Mouse (Mus musculus) erythroblast, adult 5-6 weeks (primary cell): Measurements from ENCODE around the gene Gm5134. TPM values are rescaled to one million over a fixed set of nuclear protein-coding genes. Genes with fewer than 3 reads are reported as not detected.

ENCODE experiments used
- ATAC-seq: replicated peaks from 2 replicates; pipeline ENCODE4 v1.8.0; 2016; ENCODE audit warnings: moderate number of reproducible peaks, mild to moderate bottlenecking, moderate TSS enrichment, inconsistent platforms; ENCODE audit not compliant: poor library complexity, low FRiP score, severe bottlenecking
- total RNA-seq, 2 experiments: library from RNA; stranded (forward) in 1 of 2; stranded (reverse) in 1 of 2; fragments of 150-400 nt in 1 of 2; fragments of 200-764, 138-1000 nt in 1 of 2; gene quantifications; 2 replicates each; pipeline versions ENCODE4 v1.2.3 to v1.2.4; 2015 to 2017; ENCODE audit warnings: low replicate concordance in 2 of 2

Gene Gm5134
- total RNA-seq, 2 experiments from 2014 or later: 1.3 TPM; not detected in 1

DNA sequence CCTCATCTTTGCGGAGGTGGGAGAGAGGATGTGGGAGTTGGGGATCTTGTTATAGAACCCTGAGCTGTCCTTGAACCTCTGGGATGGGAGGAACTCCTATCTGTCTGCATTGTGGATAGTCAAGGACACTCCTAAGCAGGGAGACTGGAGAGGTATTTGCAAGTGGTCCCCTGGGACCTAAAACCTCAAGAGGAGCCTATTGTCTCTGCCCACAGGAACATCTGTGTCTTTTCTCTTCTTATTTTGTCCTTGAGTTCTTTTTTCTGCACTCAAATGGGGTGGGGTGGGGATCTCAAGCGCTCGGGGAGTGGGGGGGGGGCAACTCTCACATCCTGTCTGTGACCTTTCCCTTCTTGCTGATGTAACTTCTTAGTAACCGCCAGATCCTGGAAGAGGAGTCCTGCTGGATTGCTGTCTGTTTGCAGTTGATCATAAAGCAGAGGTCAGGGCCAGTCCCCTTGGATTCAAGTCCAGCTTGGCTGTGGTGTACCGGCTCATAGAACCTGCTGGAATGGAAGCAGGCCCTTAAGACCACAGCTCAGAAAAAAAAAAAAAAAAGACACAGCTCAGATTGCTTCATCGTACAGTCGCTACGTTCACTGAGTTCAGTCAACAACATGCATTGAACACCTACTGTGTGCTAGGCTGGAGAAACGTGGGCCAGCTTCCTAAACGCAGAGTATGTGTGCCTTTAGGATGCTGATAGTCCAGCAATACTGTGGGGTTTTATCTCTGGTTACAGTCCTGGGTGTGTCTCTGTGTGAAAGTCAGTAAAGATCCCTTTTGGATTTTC, 16.3 kb upstream of the Gm5134 start:
- peak; percentile 56 for ATAC-seq

DNA sequence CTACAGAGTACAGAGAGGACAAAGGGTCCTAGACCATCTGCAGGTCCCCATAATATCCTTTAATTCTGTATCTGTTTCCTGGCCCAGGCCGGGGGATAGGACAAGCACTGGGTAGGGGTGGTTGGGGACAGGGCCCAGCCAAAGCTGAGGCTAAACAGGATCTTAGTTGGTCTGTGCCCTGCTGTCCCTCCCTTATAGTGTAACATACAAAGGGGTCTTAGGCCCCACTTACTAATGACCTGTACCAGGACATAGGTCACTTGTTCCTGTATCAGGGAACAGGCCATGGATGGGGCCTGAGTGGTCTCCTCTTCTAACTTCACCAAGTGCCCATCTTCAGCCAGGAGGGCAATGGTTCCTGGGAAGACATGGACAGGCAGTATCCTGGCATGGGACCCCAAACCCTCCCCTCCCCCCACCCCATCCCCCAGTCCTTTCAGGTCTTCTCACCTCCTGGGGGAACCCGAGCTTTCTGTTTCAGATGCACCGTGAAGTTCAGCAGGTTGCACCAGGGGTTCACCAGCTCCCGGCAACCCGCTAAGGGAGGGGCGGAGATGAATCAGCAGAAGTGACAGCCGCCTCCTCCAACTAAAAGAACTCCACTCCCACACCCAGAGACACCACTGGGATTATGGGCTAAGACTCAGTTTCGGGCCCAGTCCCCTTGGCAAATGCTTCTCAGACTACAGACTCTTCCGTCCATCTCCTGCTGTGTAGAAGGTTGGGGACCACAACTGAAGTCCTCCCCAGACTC, 14.7 kb upstream of the Gm5134 start:
- ATAC-seq: peak; percentile 82

DNA sequence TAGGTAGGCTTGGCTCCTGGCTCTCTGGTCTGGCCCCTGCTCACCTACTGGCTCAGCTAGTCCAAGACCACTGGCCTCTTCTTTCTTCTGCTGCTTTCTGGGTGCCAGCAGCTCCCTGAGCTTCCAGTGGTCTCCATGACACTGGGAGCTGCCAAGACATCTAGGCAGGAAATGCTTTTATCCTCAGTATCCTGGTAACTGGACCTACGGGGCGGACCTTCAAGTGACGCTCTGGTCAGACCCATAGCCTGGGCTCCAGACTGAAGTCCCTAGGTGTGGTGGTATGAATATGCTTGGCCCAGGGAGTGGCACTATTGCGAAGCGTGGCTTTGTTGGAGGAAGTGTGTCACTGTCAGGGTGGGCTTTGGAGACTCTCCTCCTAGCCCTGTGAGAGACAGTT, 13.8 kb upstream of the Gm5134 start, which contains the start of gene Gm867:
Gene Gm867 (minus strand): TSS at position 153 of the 400 bp plus-strand sequence.
- no peak for ATAC-seq

DNA sequence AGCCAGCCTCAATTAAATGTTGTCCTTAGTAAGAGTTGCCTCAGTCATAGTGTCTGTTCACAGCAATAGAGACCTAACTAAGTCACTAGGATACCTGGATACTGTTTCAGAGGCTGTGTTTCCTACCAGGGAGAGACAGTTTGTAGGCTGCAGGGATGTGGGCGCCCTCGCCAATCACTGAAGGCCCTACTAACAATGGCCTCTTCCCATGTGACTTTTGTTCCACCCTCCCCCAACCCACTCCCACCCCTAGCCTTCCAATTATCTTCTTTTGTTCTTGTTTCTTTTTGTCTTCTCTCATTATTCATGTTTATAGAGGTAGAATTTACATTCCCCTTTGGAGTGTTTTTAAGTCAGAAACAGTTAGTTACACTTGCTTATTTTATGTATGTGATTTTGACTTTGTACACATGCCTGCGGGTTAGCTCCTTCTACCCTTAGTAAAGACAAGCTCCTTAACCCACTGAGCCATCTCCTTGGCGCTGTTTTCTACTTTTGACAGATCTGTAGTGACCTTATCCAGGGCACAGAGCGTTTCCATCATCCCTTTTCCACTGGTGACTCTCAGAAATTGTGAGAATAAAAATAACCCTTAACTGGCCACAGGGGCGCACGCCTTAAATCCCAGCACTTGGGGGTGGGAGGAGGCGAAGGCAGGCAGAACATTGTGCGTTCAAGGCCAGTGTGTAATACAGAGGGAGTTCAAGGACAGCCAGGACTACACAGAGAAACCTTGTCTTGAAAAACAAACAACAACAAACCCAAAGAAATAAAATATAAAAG, 13.1 kb upstream of the Gm5134 start:
- ATAC-seq: no peak

DNA sequence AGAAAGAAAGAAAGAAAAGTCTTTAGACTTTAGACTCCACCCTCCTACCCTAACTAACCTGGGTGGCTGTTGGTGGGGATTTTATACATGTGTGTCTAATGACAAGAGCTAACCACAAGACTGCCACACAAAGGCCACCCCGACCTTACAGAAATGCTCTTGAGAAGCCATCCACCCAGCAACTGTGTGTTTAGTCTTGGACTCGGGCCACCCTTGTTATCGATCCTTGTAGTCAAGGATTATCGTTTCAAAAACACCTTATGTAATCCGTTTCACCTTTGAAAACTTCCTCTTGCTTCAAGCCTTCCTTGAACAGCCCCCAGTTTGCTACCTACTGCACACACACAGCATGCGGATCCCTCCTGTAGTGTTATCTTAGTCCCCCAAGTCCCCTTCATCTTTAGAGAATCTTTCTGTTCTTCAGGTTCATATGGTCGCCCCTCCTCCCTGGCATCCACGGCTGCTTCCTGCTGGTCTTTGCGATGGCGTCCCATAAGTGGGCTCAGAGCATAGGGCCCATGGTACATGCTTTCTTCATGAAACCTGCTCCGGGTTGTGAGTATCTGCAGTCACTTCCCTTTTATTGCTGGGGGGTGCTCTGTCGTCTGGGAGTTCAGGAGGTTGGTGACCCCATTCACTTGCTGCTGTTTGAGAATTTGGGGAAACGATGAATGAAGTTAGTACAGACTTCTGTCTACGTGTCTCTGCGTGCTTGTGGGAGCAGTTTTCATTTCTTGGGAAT, 11.4 kb upstream of the Gm5134 start, which contains the start of gene Vpreb3:
Gene Vpreb3 (plus strand): TSS at position 322 of the 742 bp plus-strand sequence.
- ATAC-seq: no peak

DNA sequence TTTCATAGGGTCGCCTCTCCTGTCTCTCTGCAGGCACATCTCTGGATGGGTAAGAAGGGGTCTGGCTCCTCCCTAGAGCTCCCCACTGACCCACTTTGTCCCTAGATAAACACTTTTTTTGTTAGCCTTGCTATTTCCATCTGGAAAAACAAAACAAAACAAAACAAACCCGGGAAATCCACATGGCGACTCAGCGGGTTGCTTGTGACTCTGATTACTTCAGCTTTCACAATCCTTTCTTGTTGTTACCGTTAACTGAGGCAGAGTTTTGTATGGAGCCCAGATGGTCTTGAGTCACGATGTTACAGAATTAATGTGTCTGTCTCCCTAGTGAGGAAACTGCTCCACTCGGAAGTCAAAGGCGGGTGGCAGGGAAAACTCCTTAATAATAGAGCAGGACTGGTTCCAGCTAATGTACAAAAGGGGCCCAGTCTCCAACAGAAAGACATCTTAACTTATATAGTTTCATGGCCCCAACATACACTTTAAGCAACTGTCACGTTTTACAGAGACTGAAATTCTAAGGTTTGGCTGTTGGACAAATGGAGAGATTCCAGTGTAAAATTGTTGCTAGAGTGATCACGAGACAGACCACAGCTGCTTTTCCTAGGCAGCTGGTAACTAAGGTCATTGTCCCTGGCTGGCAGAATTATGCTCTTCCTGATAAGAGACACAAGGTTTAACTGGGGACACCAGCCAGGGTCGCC, 10.1 kb upstream of the Gm5134 start:
- ATAC-seq: no peak

DNA sequence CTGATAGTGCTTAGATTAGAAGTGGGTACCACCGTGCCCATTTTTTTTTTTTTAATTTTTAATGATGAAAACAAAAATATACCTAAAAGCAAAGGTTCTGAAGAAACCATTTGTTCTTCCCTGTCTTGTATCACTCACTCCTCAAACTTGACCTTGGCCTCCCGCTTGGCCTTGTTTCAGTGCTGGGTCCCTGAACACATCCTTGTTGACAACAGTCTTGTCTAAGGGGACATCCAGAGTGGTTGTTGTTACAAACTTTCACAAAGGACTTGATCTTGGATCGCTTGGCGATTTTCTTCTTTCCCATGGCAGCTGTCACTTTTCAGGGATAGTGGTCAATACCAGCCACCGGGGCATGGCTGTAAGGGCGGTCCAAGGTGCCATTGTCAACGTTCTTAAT, 9.1 kb upstream of the Gm5134 start:
- no peak for ATAC-seq

DNA sequence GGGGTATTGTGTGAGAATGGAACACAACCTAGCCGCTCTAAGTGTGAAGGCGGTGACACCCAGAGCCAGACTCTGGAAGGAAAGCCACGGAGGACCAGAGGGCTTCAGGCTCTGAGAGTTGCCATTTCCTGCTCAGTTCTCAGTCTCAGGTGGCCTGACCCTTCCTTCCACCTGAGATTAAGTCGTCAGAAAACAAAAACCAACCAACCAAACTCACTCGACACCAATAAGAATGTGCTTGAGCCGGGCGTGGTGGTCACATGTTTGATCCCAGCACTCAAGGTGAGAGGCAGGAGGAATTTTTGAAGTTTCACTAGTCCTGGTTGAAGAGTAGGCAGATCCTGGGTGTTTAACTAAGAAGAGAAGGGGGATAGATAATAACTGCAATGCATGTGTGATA, 8.4 kb upstream of the Gm5134 start:
- ATAC-seq: no peak

DNA sequence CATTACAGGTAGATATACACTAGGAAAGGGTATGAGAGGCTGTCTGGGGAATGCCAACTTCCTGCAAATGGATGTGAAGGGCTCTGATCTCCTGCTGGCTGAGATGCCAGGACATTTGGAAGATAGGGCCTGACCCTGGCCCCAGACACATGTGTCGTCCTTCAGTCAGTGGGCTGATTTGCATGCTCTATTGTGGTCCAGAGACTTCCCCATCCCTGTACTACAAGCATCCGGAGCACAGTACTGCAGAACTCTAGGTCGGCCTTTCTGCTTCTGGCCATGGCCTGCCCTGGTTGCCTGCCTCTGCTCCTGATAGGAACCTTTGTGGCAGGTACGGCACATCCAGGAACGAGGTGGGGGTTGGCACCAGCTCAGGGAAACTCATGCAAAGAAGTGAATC, 6.2 kb upstream of the Gm5134 start:
- ATAC-seq: no peak

DNA sequence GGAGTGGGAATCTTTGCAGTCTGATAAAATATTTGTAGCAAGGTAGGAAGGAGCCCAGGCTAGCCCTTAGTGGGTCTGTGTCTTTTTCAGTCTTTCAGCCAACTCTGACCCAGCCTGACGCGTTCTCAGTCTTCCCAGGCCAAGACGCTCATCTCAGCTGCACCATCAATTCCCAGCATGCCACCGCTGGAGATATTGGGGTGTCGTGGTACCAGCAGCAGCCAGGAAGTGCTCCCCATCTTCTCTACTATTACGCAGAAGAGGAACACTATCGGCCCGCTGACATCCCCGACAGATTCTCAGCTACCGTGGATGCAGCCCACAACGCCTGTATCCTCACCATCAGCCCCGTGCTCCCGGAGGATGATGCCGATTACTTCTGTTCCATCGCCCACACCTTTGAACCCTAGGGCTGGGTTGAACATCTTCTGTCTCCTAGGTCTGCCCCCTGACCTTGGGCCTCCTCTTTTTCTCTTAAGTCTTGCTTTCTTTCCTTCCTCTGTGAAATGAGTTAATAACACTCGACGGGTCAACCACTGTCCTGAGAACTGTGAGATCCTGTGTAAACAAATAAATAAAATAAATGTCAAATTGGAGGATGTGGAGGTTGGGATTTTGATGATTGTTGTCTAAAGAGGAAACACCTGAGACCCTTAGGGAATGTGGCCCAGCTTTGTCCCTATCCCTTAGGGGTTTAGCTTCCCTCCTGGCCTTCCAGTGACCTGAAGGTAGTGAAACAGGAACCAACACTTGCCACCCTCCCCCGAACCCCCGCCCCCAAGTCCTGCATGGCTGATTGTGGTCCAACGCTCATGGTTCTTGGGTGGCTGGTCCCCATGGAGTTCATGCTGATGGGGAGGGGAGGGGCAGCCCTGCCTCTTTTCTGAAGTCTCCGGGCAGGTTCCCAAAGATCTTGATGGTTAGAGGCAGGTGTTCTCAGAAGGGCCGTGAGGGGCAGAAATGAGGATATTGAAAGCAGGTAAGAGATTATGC, 5.0 kb upstream of the Gm5134 start:
- no peak for ATAC-seq

DNA sequence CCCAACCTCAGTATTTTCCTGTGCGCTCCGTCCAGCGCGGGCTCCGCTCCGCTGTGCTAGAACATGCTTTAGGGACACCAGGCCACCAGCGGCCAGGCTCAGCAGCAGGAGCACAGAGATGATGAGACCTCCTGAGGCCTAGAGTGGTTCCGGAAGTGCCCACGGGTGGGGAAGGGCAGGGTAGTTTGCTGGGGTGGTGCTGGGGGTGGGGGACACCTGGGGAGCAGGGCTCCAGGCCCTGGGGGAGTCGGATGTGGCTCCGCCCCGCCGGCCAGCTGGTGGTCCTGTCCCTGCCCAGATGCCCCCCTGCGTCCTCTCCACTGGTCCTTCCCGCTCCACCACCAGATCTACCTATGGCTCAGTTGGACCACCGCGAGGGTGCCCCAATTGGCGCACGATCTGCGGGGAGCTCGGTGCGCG, 3.5 kb upstream of the Gm5134 start:
- no peak for ATAC-seq

DNA sequence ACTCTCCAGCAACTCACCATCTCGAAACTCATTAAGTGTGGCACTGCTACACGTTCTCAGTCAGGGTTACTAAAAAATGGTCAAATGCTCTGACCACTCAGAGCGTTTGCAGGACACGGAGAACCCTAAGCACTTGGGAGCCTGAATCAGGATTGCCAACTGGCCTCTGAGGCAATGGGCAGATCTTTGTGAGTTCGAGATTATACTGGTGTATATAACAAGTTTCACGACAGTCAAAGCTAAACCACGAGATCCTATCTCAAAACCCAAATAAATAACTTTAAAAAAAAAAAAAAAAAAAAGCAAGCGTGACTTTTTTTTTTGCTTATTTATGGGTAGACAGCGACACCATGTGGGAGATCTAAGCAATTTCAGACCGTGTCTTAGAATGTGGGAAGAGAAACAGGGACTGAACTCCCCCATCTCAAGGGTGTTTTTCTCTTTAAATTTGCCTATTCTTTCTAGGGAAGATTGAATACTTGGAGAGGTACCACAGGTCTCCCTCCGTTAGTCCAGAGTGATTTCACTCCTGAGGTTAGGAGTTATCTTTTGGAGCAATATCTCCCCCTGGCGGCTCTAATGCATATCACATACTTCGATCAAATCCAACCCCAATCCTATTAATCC, 2.8 kb upstream of the Gm5134 start:
- ATAC-seq: peak; percentile 79

DNA sequence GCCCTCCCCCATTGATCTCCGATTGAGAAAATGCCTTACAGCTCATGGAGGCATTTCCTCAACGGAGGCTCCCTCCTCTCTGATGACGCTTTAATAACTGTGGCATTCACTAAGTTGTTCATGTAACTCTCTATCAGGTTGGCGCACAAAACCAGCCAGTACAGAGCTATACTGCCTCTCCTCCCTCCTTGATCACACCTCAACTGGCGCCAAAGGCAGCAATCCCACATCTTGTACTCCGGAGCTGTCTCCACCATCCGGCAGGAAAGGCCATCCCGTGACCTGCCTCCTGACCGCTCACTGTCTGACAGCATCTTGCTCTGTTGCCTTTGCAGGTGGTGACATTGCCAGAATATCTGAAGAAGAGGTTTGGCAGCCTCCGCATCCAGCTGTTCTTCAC, 19.5 kb downstream of the Gm5134 start:
- no peak for ATAC-seq

DNA sequence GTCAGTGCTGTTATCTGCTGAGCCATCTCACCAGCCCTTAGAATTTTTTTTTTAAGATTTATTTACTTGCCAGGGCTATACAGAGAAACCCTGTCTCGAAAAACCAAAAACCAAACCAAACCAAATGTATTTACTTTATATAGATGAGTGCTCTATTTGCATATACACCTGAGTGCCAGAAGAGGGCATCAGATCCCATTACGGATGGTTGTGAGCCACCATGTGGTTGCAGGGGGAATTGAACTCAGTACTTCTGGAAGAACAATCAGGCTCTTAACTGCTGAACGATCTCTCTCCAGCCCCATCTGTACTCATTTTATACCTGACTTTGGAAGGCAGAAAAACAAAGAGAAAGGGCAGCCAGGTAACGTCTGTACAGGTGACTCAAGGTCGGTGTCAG, 20.9 kb downstream of the Gm5134 start:
- ATAC-seq: 0 out of 2 replicates have a peak, but pooled peaks have one; percentile 24

DNA sequence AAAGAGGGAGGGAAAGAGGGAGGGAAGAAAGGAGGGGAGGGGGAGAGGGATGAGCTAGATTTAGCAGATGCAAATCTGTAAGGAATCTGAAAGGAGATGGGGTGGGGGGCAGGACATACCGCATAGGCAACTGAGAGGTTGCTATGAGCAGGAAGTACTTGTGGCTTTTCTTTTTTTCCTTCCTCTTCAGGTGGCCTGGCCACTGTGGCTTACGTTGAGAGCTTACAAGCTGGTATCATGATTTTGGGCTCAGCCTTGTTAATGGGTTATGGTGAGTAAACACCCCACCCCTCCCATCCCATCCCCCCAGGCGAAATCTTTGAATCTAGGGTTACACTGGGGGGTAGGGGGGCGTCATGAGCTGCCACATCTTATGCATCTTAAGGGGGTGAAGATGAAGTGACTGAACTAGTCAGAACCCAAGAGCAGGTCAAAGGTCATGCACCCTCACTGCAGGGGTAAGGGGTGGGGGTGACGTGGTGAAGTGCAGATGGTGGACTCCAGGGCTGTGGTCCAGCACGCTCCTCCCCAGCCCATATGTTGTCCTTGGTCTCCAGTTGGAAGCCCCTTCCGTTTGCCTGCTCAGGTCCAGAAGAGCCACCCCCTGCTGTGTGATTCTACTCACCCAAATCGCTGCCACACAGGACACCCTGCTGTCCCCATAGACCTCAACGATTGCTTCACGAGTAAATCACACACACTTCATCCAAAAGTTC, 24.0 kb downstream of the Gm5134 start:
- no peak for ATAC-seq

DNA sequence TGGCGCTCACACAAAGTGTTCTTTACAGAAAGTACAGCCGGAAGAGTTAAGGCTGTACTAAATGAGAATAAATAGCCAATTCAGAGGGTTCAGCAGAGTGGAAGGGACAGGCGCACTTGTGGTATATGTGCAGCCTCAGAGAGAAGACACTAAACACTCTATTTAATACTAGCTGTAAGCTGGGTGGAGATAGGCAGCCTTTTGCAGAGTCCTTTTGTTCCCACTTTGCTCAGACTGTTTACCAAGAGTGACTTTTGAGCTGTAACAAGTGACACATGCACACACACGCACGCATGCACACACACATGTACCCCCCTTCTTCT, 24.5 kb downstream of the Gm5134 start:
- ATAC-seq: no peak

DNA sequence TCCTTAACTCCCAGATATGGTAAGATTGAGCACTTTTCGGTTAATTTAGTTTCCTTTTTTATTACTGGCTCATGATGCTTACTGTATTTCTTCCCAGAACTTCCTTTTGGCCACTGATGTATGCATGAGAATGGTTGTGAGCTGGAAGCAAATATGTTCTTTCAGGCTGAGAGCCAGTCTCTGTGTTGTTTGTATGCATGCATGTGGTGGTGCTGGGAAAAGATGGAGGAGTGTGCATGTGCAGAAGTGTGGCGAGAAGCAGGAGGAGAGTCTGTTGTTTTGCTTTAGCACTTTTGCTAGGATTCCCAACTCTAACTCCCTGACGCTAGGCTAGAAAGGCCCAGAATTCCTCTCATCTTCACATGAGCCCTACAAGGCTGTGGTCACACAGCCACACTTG, 25.1 kb downstream of the Gm5134 start:
- ATAC-seq: no peak
